Mouse (Mus musculus) bone marrow, adult 2 months (tissue): ENCODE results near the gene Fstl4.
"Not testable (repeated sequence)": the region's sequence is repeated elsewhere in the genome, so short reads cannot be mapped to it uniquely, and the experiment has no call there.

ENCODE experiments used
- CTCF ChIP-seq: fragments of 200-500 bp; IDR thresholded peaks from 2 replicates; pipeline ENCODE4 v1.5.1; 2011; ENCODE audit warnings: low read length, control low read depth; ENCODE audit not compliant: control insufficient read depth, insufficient read depth
- POLR2A ChIP-seq: fragments of 200-500 bp; IDR thresholded peaks from 2 replicates; pipeline ENCODE4 v1.6.1; 2011; ENCODE audit warnings: low read depth, mild to moderate bottlenecking, control low read depth, low read length, borderline replicate concordance; ENCODE audit not compliant: control insufficient read depth

DNA sequence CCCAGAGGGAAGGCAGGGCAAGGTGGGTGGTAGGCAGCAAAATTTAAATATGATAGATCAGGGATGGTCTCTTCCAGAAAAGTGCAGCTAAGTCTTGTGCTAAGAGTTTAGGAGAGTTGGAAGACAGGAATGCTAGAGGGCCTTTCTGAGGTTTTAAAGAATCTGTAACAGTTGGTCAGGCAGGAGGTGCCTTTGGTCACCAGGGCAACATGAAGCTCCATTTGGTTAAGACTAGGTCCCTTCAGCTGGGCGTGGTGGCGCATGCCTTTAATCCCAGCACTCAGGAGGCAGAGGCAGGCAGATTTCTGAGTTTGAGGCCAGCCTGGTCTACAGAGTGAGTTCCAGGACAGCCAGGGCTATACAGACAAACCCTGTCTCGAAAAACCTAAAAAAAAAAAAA, 323.5 kb downstream of the Fstl4 start:
- not testable (repeated sequence) for TF ChIP-seq POLR2A, CTCF
